ENCODE assay signal across 11 mouse cellular contexts in genomic region chr17:86405644-86406043, GRCm38 (mm10).
A peak's percentile ranks its signal among the peaks of the same experiment; 100 is the strongest.
DNase-seq lines count a peak whose midpoint lies in the region; ATAC-seq and TF ChIP-seq lines count a peak whose summit lies in the region.
"Had no signal": no experiment of that assay in that cellular context is flagged by ENCODE, and none has a peak within 500 bp of the region (broad histone marks: within the 10 kb centered on the region; RNA-seq: fewer than 3 reads in every experiment).

No protein-coding gene starts in this region.

- H3K9ac ChIP-seq in embryonic facial prominence, embryonic 12.5 days, result no peak overlapping the region
- H3K9ac ChIP-seq in kidney, postnatal 0 days (ENCODE audit: low read depth, low read length), result no peak overlapping the region
- no peak overlapping the region for H3K9ac ChIP-seq in stomach, embryonic 14.5 days (replicated peaks; ENCODE audit: low read depth, low read length)
- H3K9ac ChIP-seq: heart, embryonic 15.5 days; midbrain, embryonic 12.5 days had no signal

- H3K4me3 ChIP-seq in embryonic facial prominence, embryonic 12.5 days, result no peak overlapping the region
- H3K4me3 ChIP-seq in embryonic facial prominence, embryonic 10.5 days, result no peak overlapping the region
- no peak overlapping the region for H3K4me3 ChIP-seq in kidney, postnatal 0 days (replicated peaks; ENCODE audit: low read depth, low read length)
- no peak overlapping the region for H3K4me3 ChIP-seq in stomach, embryonic 14.5 days (ENCODE audit: low read depth, low read length)
- H3K4me3 ChIP-seq: heart, embryonic 15.5 days; midbrain, embryonic 12.5 days had no signal

- no peaks in the 10 kb centered on the region for H3K27me3 ChIP-seq in embryonic facial prominence, embryonic 12.5 days
- H3K27me3 ChIP-seq in embryonic facial prominence, embryonic 10.5 days (replicated peaks; ENCODE audit: low read depth, poor library complexity, severe bottlenecking), result no peaks in the 10 kb centered on the region
- no peaks in the 10 kb centered on the region for H3K27me3 ChIP-seq in kidney, postnatal 0 days (ENCODE audit: insufficient read depth, low read length)
- H3K27me3 ChIP-seq in stomach, embryonic 14.5 days (ENCODE audit: control insufficient read depth, insufficient read depth, low read length), result no peaks in the 10 kb centered on the region
- H3K27me3 ChIP-seq: heart, embryonic 15.5 days had no signal

- 0 out of 2 replicates have a peak, but pooled peaks cover 5% of the 10 kb centered on the region for H3K4me1 ChIP-seq in embryonic facial prominence, embryonic 12.5 days
- H3K4me1 ChIP-seq in embryonic facial prominence, embryonic 10.5 days, result peaks cover 22% of the 10 kb centered on the region
- H3K4me1 ChIP-seq in kidney, postnatal 0 days (replicated peaks; ENCODE audit: insufficient read depth, low read length), result peaks cover 14% of the 10 kb centered on the region; the same call in 1 of the 2 replicates
- no peaks in the 10 kb centered on the region; the same call in 1 of the 2 replicates for H3K4me1 ChIP-seq in stomach, embryonic 14.5 days (ENCODE audit: control insufficient read depth, insufficient read depth, low read length)

- 80% methylated on average over 8 of the region's 8 CpGs for WGBS in embryonic facial prominence, embryonic 12.5 days
- WGBS in embryonic facial prominence, embryonic 10.5 days, result 81% methylated on average over 8 of the region's 8 CpGs
- 42% methylated on average over 8 of the region's 8 CpGs for WGBS in kidney, postnatal 0 days
- 67% methylated on average over 8 of the region's 8 CpGs for WGBS in stomach, embryonic 14.5 days

- H3K9me3 ChIP-seq in embryonic facial prominence, embryonic 12.5 days, result no peaks in the 10 kb centered on the region
- H3K9me3 ChIP-seq in embryonic facial prominence, embryonic 10.5 days, result no peaks in the 10 kb centered on the region
- H3K9me3 ChIP-seq in kidney, postnatal 0 days (replicated peaks; ENCODE audit: low read length), result no peaks in the 10 kb centered on the region
- no peaks in the 10 kb centered on the region for H3K9me3 ChIP-seq in stomach, embryonic 14.5 days (ENCODE audit: control insufficient read depth, low read depth, low read length)
- H3K9me3 ChIP-seq: heart, embryonic 15.5 days; midbrain, embryonic 12.5 days had no signal

- H3K36me3 ChIP-seq in embryonic facial prominence, embryonic 12.5 days, result no peaks in the 10 kb centered on the region
- H3K36me3 ChIP-seq in embryonic facial prominence, embryonic 10.5 days (replicated peaks), result no peaks in the 10 kb centered on the region
- H3K36me3 ChIP-seq in kidney, postnatal 0 days (ENCODE audit: insufficient read depth, low read length), result no peaks in the 10 kb centered on the region
- H3K36me3 ChIP-seq in stomach, embryonic 14.5 days (ENCODE audit: control insufficient read depth, insufficient read depth, low read length), result no peaks in the 10 kb centered on the region
- H3K36me3 ChIP-seq: heart, embryonic 15.5 days; midbrain, embryonic 12.5 days had no signal

- H3K27ac ChIP-seq in embryonic facial prominence, embryonic 12.5 days, result no peak overlapping the region
- no peak overlapping the region for H3K27ac ChIP-seq in embryonic facial prominence, embryonic 10.5 days (replicated peaks)
- peak overlapping the region; percentile 68; the same call in 1 of the 2 replicates for H3K27ac ChIP-seq in kidney, postnatal 0 days
- H3K27ac ChIP-seq in stomach, embryonic 14.5 days (ENCODE audit: low read length), result no peak overlapping the region
- H3K27ac ChIP-seq: heart, embryonic 15.5 days; midbrain, embryonic 12.5 days had no signal

- no peak for DNase-seq in embryonic facial prominence, embryonic 10.5 days (ENCODE audit: low spot score)
- peak; percentile 27 for DNase-seq in kidney, postnatal 0 days (ENCODE audit: low spot score)
- no peak for DNase-seq in kidney, postnatal 36 days
- DNase-seq in liver, result peak; percentile 42
- DNase-seq in ovary, postnatal 14 days (ENCODE audit: low spot score), result no peak
- no peak for DNase-seq in gastrocnemius, adult 8-10 months (ENCODE audit: low spot score in 2 of 2)
- DNase-seq: adrenal gland, adult 2 months had no signal

- no peak overlapping the region for H3K4me2 ChIP-seq in embryonic facial prominence, embryonic 12.5 days (replicated peaks)
- H3K4me2 ChIP-seq in kidney, postnatal 0 days (ENCODE audit: low read length), result no peak overlapping the region
- H3K4me2 ChIP-seq in stomach, embryonic 14.5 days (replicated peaks; ENCODE audit: low read depth, low read length), result no peak overlapping the region
- H3K4me2 ChIP-seq: heart, embryonic 15.5 days; midbrain, embryonic 12.5 days had no signal

- ATAC-seq in embryonic facial prominence, embryonic 12.5 days (ENCODE audit: insufficient number of reproducible peaks, insufficient read depth, low FRiP score, low TSS enrichment), result 0 out of 2 replicates have a peak, but pooled peaks have one; percentile 10
- ATAC-seq in kidney, postnatal 0 days (replicated peaks; ENCODE audit: low FRiP score, low read depth), result no peak
- 0 out of 2 replicates have a peak, but pooled peaks have one; percentile 61 for ATAC-seq in stomach, embryonic 14.5 days (ENCODE audit: insufficient number of reproducible peaks, insufficient read depth, low FRiP score, low read depth)

- no peak for TF ChIP-seq CTCF in kidney, postnatal 0 days (IDR thresholded peaks at IDR 0.05; ENCODE audit: low read depth)

Comparison
In these comparisons a context has a peak if more than half of its experiments do, and no peak if none do; other contexts are left out.
1. DNase-seq: peak in kidney, postnatal 0 days (single experiment) and liver (single experiment); none in embryonic facial prominence, embryonic 10.5 days (single experiment), kidney, postnatal 36 days (0 of 2), ovary, postnatal 14 days (single experiment) and gastrocnemius, adult 8-10 months (0 of 2).